Mouse (Mus musculus): ENCODE measurements around the gene Stil.

DNA sequence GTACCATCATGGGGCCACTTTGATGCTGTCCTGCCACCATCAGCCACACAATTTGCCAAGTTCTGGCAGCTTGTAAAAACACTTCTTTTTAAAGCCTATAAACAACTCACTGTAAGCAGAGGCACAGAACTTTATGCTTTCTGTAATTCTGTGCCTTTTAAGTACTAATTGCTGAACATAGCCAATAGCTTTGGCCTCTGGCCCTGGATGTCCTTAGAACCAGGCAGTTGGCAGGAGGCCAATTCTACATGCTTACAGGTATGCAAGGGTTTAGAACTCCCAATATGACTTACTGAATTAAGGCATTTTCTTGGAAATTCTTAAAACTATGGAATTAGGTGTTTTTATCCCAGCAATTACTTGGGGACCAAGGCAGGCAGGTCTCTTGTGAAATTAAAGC is 42.6 kb upstream of the Stil start:
- TF ChIP-seq FLI1 (IDR thresholded peaks at IDR 0.05; ENCODE audit: low read length) (no peak), GATA1 (IDR thresholded peaks at IDR 0.05; ENCODE audit: borderline replicate concordance, low read length) (no peak)

Measured in megakaryocyte, embryonic 14.5 days (primary cell).